Mouse (Mus musculus) mature B cell (primary cell): ENCODE data around the gene Tmem63a.
"Not testable (repeated sequence)": the region's sequence is repeated elsewhere in the genome, so short reads cannot be mapped to it uniquely, and the experiment has no call there.

Experiments
- in situ Hi-C: fragments of 300-500 bp; cut with MboI; formaldehyde crosslinking; loops from 2 replicates; pipeline ENCODE4 v1.14.3; 2019

Gene Tmem63a

GRCm38 (mm10) chr1:180924737-180925136, 17.4 kb upstream of the Tmem63a start:
- in situ Hi-C loops, result no loop called here

- in situ Hi-C loops, result no loop called here
Measured at GRCm38 (mm10) chr1:180926286-180926685, 15.9 kb upstream of the Tmem63a start.

- in situ Hi-C loops, result no loop called here
Measured at GRCm38 (mm10) chr1:180929599-180929998, 12.5 kb upstream of the Tmem63a start.

GRCm38 (mm10) chr1:180931106-180931505, 11.0 kb upstream of the Tmem63a start:
- in situ Hi-C loops, result no loop called here

GRCm38 (mm10) chr1:180933659-180934058, 8.5 kb upstream of the Tmem63a start:
- in situ Hi-C loops, result no loop called here

GRCm38 (mm10) chr1:180934467-180935419, 7.4 kb upstream of the Tmem63a start, which contains the start of gene Lefty1:
Lefty1 (plus strand) TSS chr1:180935022.
- in situ Hi-C loops, result no loop called here

GRCm38 (mm10) chr1:180936610-180937398, 5.3 kb upstream of the Tmem63a start:
- in situ Hi-C loops, result not testable (repeated sequence)

- in situ Hi-C loops, result not testable (repeated sequence)
Measured at GRCm38 (mm10) chr1:180937631-180938030, 4.5 kb upstream of the Tmem63a start.

GRCm38 (mm10) chr1:180938781-180939180, 3.4 kb upstream of the Tmem63a start:
- in situ Hi-C loops, result not testable (repeated sequence)

- in situ Hi-C loops, result no loop called here
Measured at GRCm38 (mm10) chr1:180940776-180941460, 1.2 kb upstream of the Tmem63a start.

GRCm38 (mm10) chr1:180941726-180942125, 418 bp upstream of the Tmem63a start:
- in situ Hi-C loops, result no loop called here

GRCm38 (mm10) chr1:180943032-180943644, 994 bp downstream of the Tmem63a start:
- in situ Hi-C loops, result no loop called here

- in situ Hi-C loops, result no loop called here
Measured at GRCm38 (mm10) chr1:180943896-180944295, 1.8 kb downstream of the Tmem63a start.

- in situ Hi-C loops, result no loop called here
Measured at GRCm38 (mm10) chr1:180944553-180944952, 2.4 kb downstream of the Tmem63a start.

- in situ Hi-C loops, result no loop called here
Measured at GRCm38 (mm10) chr1:180945001-180945980, 3.1 kb downstream of the Tmem63a start.

- in situ Hi-C loops, result no loop called here
Measured at GRCm38 (mm10) chr1:180946448-180946847, 4.3 kb downstream of the Tmem63a start.

GRCm38 (mm10) chr1:180952085-180952746, 10.1 kb downstream of the Tmem63a start:
- in situ Hi-C loops, result no loop called here

- in situ Hi-C loops, result no loop called here
Measured at GRCm38 (mm10) chr1:180952808-180953207, 10.7 kb downstream of the Tmem63a start.

- in situ Hi-C loops, result no loop called here
Measured at GRCm38 (mm10) chr1:180956401-180956800, 14.3 kb downstream of the Tmem63a start.

GRCm38 (mm10) chr1:180956973-180957381, 14.8 kb downstream of the Tmem63a start:
- in situ Hi-C loops, result no loop called here
